Mouse (Mus musculus) forebrain, embryonic 11.5 days (tissue): Measurements from ENCODE around the gene Pld1. TPM values are rescaled to one million over a fixed set of nuclear protein-coding genes. Genes with fewer than 3 reads are reported as not detected.

Experiments
- ATAC-seq: fragments of 200-750 bp; cut with Nextera tagmentation; replicated peaks from 2 replicates; pipeline ENCODE4 v1.8.0; 2017; ENCODE audit warnings: moderate TSS enrichment; ENCODE audit not compliant: low FRiP score
- DNase-seq: peaks from one replicate; pipeline ENCODE4 v3.0.0-alpha.2; 2017; ENCODE audit warnings: low spot score
- H3K27ac ChIP-seq: fragments of 300-500 bp; sonication (generic); 2 replicates; pipeline ENCODE4 v1.5.1; 2014; ENCODE audit warnings: low read depth, low read length
- H3K27me3 ChIP-seq: fragments of 300-500 bp; sonication (generic); 2 replicates; pipeline ENCODE4 v1.6.1; 2014; ENCODE audit warnings: mild to moderate bottlenecking, low read length, mixed read lengths; ENCODE audit not compliant: control insufficient read depth, insufficient read depth
- H3K36me3 ChIP-seq: fragments of 300-500 bp; sonication (generic); 2 replicates; pipeline ENCODE4 v1.6.1; 2014; ENCODE audit warnings: mild to moderate bottlenecking, low read length, moderate library complexity, mixed read lengths; ENCODE audit not compliant: control insufficient read depth, insufficient read depth
- H3K4me1 ChIP-seq: fragments of 300-500 bp; sonication (generic); replicated peaks from 2 replicates; pipeline ENCODE4 v1.6.1; 2014; ENCODE audit warnings: low read length, mixed read lengths; ENCODE audit not compliant: control insufficient read depth, insufficient read depth
- H3K4me2 ChIP-seq: fragments of 300-500 bp; sonication (generic); 2 replicates; pipeline ENCODE4 v1.6.1; 2014; ENCODE audit warnings: low read depth, mild to moderate bottlenecking, low read length, moderate library complexity, mixed read lengths; ENCODE audit not compliant: severe bottlenecking
- H3K4me3 ChIP-seq: fragments of 300-500 bp; sonication (generic); 2 replicates; pipeline ENCODE4 v1.5.1; 2014; ENCODE audit warnings: low read depth, low read length
- H3K9ac ChIP-seq: fragments of 300-500 bp; sonication (generic); 2 replicates; pipeline ENCODE4 v1.6.1; 2014; ENCODE audit warnings: low read length
- H3K9me3 ChIP-seq: fragments of 300-500 bp; sonication (generic); 2 replicates; pipeline ENCODE4 v1.6.1; 2016; ENCODE audit warnings: low read length, mixed read lengths; ENCODE audit not compliant: control insufficient read depth
- WGBS: fragments of 180-500 bp; shearing (Covaris S2); extraction: QIAGEN DNeasy Blood & Tissue Kit; methylation state at CpG from one replicate; pipeline ENCODE4 v1.1.7; 2014; 5-methylcytosine and 5-hydroxymethylcytosine counted together
- polyA plus RNA-seq: library from polyadenylated mRNA; unstranded; fragments of >200 nt; fragmentation: Nextera tagmentation; extraction: Ambion mirVana; gene quantifications from 2 replicates; pipeline ENCODE4 v1.2.1, GENCODE M21; 2014

Gene Pld1
- polyA plus RNA-seq, 1 experiment from 2014 or later: 4.6 TPM

GRCm38 (mm10) chr3:28017002-28017401 is 78.5 kb downstream of the Pld1 start:
- no peak overlapping the region for H3K9ac ChIP-seq
- DNase-seq (no peak), ATAC-seq (no peak)
- H3K36me3 ChIP-seq: no peaks in the 10 kb centered on the region
- 93% methylated on average over 2 of the region's 2 CpGs for WGBS
- H3K27ac ChIP-seq: no peak overlapping the region
- no peak overlapping the region for H3K4me2 ChIP-seq
- no peaks in the 10 kb centered on the region for H3K27me3 ChIP-seq
- H3K4me1 ChIP-seq: no peaks in the 10 kb centered on the region
- H3K9me3 ChIP-seq: no peaks in the 10 kb centered on the region
- no peak overlapping the region for H3K4me3 ChIP-seq

- no peak overlapping the region for H3K4me3 ChIP-seq
- no peak for DNase-seq
- H3K4me1 ChIP-seq: no peaks in the 10 kb centered on the region
- no peaks in the 10 kb centered on the region for H3K9me3 ChIP-seq
- H3K27me3 ChIP-seq: no peaks in the 10 kb centered on the region
- WGBS: 93% methylated on average over 4 of the region's 4 CpGs
- H3K27ac ChIP-seq: no peak overlapping the region
- no peaks in the 10 kb centered on the region for H3K36me3 ChIP-seq
- ATAC-seq: no peak
- H3K4me2 ChIP-seq: no peak overlapping the region
- H3K9ac ChIP-seq: no peak overlapping the region
Measured at GRCm38 (mm10) chr3:28019727-28020126, 81.2 kb downstream of the Pld1 start.

- Histone ChIP-seq H3K4me1 (no peaks in the 10 kb centered on the region), H3K9ac (no peak overlapping the region), H3K4me3 (no peak overlapping the region), H3K36me3 (no peaks in the 10 kb centered on the region), H3K27me3 (no peaks in the 10 kb centered on the region), H3K27ac (no peak overlapping the region), H3K4me2 (no peak overlapping the region), H3K9me3 (no peaks in the 10 kb centered on the region)
- no peak for DNase-seq
- ATAC-seq: no peak
- WGBS: 84% methylated on average over 2 of the region's 2 CpGs
Measured at GRCm38 (mm10) chr3:28020404-28020803, 81.9 kb downstream of the Pld1 start.

GRCm38 (mm10) chr3:28022191-28022590 is 83.7 kb downstream of the Pld1 start:
- 83% methylated on average over 5 of the region's 5 CpGs for WGBS
- H3K27ac ChIP-seq: no peak overlapping the region
- DNase-seq: no peak
- no peaks in the 10 kb centered on the region for H3K4me1 ChIP-seq
- H3K27me3 ChIP-seq: no peaks in the 10 kb centered on the region
- no peak for ATAC-seq
- no peak overlapping the region for H3K9ac ChIP-seq
- no peak overlapping the region for H3K4me2 ChIP-seq
- no peak overlapping the region for H3K4me3 ChIP-seq
- no peaks in the 10 kb centered on the region for H3K36me3 ChIP-seq
- H3K9me3 ChIP-seq: no peaks in the 10 kb centered on the region

GRCm38 (mm10) chr3:28026876-28027275 is 88.4 kb downstream of the Pld1 start:
- DNase-seq: no peak
- ATAC-seq: no peak
- 71% methylated on average over 3 of the region's 3 CpGs for WGBS

GRCm38 (mm10) chr3:28028456-28028855 is 90.0 kb downstream of the Pld1 start:
- Histone ChIP-seq H3K36me3 (no peaks in the 10 kb centered on the region), H3K9ac (no peak overlapping the region), H3K27ac (no peak overlapping the region), H3K27me3 (no peaks in the 10 kb centered on the region), H3K4me3 (no peak overlapping the region), H3K4me1 (no peaks in the 10 kb centered on the region), H3K9me3 (no peaks in the 10 kb centered on the region), H3K4me2 (no peak overlapping the region)
- WGBS: 94% methylated on average over 10 of the region's 10 CpGs
- DNase-seq (no peak), ATAC-seq (no peak)

More at GRCm38 (mm10) chr3:28026876-28027275, 88.4 kb downstream of the Pld1 start:
- H3K36me3 ChIP-seq: no peaks in the 10 kb centered on the region
- H3K4me2 ChIP-seq: no peak overlapping the region
- H3K27me3 ChIP-seq: no peaks in the 10 kb centered on the region
- no peak overlapping the region for H3K9ac ChIP-seq
- no peaks in the 10 kb centered on the region for H3K4me1 ChIP-seq
- H3K27ac ChIP-seq: no peak overlapping the region
- no peak overlapping the region for H3K4me3 ChIP-seq
- no peaks in the 10 kb centered on the region for H3K9me3 ChIP-seq

- 91% methylated on average over 5 of the region's 5 CpGs for WGBS
- no peak for ATAC-seq
- Histone ChIP-seq H3K4me3 (no peak overlapping the region), H3K27me3 (no peaks in the 10 kb centered on the region), H3K36me3 (no peaks in the 10 kb centered on the region), H3K4me1 (no peaks in the 10 kb centered on the region), H3K9me3 (no peaks in the 10 kb centered on the region), H3K9ac (no peak overlapping the region), H3K27ac (no peak overlapping the region), H3K4me2 (no peak overlapping the region)
- no peak for DNase-seq
Measured at GRCm38 (mm10) chr3:28030860-28031259, 92.4 kb downstream of the Pld1 start.

- Histone ChIP-seq H3K4me1 (no peaks in the 10 kb centered on the region), H3K9ac (no peak overlapping the region), H3K36me3 (no peaks in the 10 kb centered on the region), H3K27ac (no peak overlapping the region), H3K27me3 (no peaks in the 10 kb centered on the region), H3K4me3 (no peak overlapping the region), H3K4me2 (no peak overlapping the region), H3K9me3 (no peaks in the 10 kb centered on the region)
- DNase-seq: no peak
- 32% methylated on average over 7 of the region's 7 CpGs for WGBS
- peak; percentile 69 for ATAC-seq
Measured at GRCm38 (mm10) chr3:28031643-28032243, 93.2 kb downstream of the Pld1 start.

GRCm38 (mm10) chr3:28033898-28034297 is 95.4 kb downstream of the Pld1 start:
- Histone ChIP-seq H3K4me3 (no peak overlapping the region), H3K9ac (no peak overlapping the region), H3K36me3 (no peaks in the 10 kb centered on the region), H3K9me3 (no peaks in the 10 kb centered on the region), H3K4me1 (no peaks in the 10 kb centered on the region), H3K4me2 (no peak overlapping the region), H3K27ac (no peak overlapping the region), H3K27me3 (no peaks in the 10 kb centered on the region)
- 94% methylated on average over 3 of the region's 3 CpGs for WGBS
- DNase-seq: no peak
- ATAC-seq: no peak
